Mouse (Mus musculus): ENCODE data around the gene Cntn3.
"Not testable (repeated sequence)": the region's sequence is repeated elsewhere in the genome, so short reads cannot be mapped to it uniquely, and the experiment has no call there.

Cntn3 gene

GRCm38 (mm10) chr6:102573001-102573400 lies at the start of gene Cntn3:
TSS of gene Cntn3 (minus strand) at chr6:102573101.
- not testable (repeated sequence) for DNase-seq (ENCODE audit: low spot score in 2 of 2)

DNA sequence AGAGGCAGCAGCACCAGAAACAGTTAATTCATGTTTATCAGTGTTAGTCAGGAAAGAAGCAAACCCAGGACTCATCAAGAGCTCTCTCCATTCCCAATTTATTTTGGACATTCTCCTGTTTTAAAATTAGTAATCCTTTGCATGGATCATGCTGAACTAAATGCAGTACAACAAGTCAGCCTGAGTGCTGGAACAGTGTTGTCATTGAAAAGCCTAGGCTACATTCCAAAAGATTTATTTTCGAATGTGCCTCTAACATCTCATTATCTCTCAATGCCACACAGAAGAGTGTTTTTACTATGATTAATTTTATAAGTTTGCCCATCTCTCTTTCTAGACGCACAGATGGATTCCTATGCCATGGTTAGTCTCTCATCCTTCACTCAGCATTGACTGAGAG lies 27.9 kb upstream of the Cntn3 start:
- DNase-seq (ENCODE audit: low spot score in 2 of 2): no peak

- DNase-seq (ENCODE audit: low spot score in 2 of 2): peak in 1 of 2 experiments; percentile 20
Measured at GRCm38 (mm10) chr6:102597756-102598155, 24.9 kb upstream of the Cntn3 start.

DNA sequence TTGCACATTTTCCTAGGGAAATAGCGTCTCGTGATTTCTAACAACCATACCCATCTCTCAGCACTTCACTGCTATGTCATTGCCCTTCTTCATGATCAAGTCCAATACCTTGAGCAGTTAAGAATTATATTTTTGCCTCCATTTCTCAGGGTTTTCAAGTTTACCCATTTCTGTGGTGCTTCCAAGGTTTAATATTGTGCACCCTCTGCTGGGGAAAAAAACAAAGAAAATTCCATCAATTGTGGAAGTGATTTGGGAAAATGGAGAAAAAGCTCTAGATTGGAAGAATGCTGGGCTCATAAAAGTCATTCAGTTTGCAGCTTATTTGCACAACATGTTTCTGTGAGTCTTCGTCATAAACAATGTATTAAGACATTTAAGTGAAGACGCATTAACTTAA lies 17.2 kb upstream of the Cntn3 start:
- DNase-seq (ENCODE audit: low spot score in 2 of 2): no peak

DNA sequence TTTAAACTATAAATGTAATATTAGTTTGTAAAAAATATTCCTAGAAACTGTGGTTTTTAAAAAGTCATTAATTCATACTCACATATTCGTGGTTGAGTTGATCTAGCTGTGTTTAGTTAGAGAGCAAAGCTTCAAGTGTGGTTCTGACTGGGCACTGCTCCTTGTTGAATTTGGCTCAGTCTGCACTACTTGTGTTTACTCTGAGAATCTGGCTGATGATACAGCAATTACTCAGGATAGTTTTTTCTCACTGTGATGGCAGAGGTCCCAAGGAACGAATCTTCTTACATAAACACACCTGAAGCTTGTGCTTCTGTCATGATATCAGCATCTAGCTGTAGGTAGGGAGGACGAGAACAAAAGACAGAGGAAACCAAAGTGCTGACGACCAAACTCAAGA lies 16.4 kb upstream of the Cntn3 start:
- DNase-seq (ENCODE audit: low spot score in 2 of 2): no peak

- DNase-seq (ENCODE audit: low spot score in 2 of 2): no peak
Measured at GRCm38 (mm10) chr6:102586056-102586455, 13.2 kb upstream of the Cntn3 start.

- no peak for DNase-seq (ENCODE audit: low spot score in 2 of 2)
Measured at GRCm38 (mm10) chr6:102583578-102583977, 10.7 kb upstream of the Cntn3 start.

DNA sequence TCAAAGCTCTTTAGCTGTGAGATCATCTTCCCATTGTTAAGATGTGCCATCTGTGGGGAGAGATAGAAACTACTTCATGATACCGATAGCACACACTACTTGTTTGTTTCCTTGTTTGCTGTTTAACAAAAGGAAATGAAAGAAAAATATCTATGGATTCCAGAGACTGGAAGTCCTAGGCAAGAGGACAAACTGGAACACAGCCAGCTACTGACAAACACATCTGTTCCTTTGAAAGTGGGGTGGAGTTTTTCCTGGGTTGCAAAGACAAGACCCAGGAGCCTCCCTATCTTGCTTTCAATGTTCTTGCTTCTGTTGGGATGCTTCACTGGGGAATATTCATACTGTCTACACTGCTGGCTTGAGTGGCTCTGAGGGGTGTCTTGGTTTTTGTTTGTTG lies 5.4 kb downstream of the Cntn3 start:
- DNase-seq (ENCODE audit: low spot score in 2 of 2): no peak

DNA sequence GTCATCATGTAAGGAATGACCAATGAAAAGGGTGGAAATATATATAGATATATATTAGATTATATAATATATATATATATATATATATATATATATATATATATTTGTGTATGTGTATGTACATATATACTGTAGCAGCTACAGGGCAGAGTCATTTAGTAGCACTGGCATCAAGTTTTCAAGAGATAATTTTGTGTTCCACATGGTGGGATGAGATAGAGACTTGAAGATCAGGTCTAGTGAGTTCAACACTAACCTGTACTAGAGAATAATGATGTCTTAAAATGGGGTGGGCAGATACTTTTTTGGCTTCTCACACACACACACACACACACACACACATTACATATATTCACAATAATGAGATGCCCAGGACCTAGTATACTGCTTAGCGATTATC lies 7.7 kb downstream of the Cntn3 start:
- no peak for DNase-seq (ENCODE audit: low spot score in 2 of 2)

GRCm38 (mm10) chr6:102564011-102564731 lies 8.7 kb downstream of the Cntn3 start:
- DNase-seq (ENCODE audit: low spot score in 2 of 2): peak; percentile 75

- DNase-seq (ENCODE audit: low spot score in 2 of 2): peak in 1 of 2 experiments; percentile 21
Measured at GRCm38 (mm10) chr6:102563431-102563830, 9.5 kb downstream of the Cntn3 start.

GRCm38 (mm10) chr6:102557521-102557920 lies 15.4 kb downstream of the Cntn3 start:
- DNase-seq (ENCODE audit: low spot score in 2 of 2): peak; percentile 28 to 38

DNA sequence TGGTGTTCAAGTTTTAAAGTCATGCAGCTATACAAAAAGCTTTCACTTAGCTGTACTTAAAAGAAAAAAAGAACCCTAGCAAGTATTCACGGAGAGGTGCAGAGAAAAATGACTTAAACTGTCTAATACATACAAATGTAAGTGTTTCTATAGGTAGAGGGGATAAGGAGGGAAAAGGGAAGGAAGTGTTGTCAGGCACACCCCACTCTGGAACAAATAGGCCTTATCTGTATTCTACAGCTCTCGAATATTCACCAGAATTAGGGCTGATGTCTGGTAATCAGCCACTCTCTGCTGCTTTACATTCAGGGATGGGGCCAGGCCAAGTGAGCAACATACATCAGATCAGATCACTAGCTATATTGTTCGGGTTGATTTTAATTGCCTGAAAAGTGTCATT lies 16.4 kb downstream of the Cntn3 start:
- DNase-seq (ENCODE audit: low spot score in 2 of 2): no peak

DNA sequence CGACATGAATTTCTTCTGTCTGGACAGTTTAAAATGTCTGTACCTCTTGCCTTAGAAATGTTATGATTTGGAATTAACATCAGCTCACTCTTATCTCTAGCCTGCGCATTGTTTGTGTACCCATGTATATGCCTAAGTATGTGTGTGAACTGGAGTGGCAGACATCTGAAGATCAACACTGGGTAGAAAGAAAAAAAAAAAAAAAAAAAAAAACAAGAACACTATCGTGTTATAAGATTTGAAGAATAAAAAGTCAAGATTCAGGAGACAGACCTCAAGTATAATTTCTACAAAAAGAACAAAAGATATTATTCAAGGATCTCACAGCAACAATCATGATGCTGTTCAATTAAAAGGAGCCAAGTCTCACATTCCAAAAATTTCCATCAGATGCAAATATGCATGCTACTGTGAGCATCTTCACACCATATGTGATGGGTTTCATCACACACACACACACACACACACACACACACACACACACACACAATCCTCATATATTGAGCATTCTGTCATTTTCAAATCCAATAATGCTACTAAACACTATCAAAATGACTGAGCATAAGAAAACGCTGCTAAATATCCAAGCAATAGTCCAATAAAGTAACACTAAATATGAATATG lies 17.0 kb downstream of the Cntn3 start:
- no peak for DNase-seq (ENCODE audit: low spot score in 2 of 2)

GRCm38 (mm10) chr6:102555067-102555657 lies 17.7 kb downstream of the Cntn3 start:
- no peak for DNase-seq (ENCODE audit: low spot score in 2 of 2)

DNA sequence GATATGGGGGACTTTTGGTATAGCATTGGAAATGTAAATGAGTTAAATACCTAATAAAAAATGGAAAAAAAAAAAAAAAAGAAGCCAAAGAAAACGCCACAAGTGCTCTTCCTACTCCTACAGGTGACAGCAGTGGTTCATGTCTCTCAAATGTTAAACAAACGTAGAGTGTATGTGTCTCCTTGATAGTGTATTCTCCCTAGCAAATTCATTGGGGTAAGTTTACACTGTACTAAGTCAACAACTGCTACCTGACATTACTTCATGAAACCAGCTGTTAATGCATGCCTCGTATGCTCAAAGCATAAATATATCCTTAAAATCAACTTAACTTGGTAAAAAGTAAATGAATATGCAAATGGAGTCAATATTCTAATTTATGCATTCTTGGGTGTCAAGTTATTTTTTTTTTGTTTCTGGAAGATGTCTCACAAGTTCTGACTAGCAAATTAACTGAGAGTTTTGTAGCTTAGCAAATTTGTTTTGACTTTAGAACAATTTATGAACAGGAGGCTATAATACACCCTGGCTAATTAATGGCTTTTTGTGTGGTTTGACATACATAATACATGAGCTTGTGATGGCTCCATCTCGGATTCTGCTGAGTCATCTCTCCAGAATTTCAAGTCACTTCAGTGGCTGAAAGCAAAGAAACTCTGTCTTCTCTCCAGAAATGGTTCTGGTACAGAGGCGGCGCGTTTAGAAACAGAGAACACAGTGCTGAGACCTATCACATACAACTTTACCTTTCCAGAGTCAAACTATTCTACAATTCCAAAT lies 31.1 kb downstream of the Cntn3 start:
- DNase-seq (ENCODE audit: low spot score in 2 of 2): no peak

DNA sequence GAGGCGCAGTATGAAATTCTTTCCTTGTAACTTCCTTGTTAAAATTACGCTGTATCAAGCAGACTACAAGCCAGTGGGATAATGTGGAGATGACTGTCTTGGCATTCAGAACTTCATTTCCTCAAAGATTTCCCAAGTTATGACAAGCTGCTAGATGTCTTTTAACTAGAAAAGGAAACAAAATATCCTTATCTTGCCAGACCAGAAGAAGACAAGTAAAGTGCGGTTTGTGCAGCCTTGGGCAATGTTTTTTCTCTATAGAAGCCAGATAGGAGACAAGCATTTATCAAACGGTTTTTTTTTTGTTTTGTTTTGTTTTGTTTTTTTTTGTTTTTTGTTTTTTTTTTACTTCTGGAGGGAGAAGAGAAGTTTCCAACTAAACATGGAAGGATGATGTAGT lies 37.3 kb downstream of the Cntn3 start:
- no peak for DNase-seq (ENCODE audit: low spot score in 2 of 2)

DNA sequence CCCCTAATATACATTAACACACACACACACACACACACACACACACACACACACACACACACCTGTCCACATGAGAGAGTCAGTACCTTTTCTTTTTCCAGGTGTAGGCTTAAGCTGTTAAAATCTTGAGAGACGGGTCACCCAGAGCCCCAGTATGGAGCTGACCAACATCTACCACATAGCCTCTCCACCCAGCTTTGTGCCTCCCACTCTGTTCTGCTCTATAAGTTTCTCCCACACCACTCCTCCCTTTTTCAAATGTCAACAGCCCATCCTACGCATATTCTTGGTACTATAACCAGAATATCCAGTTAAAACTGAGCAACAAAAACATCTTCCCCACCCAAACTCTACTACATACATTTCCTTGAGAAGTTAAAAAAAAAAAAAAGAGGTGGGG lies 49.9 kb downstream of the Cntn3 start:
- DNase-seq (ENCODE audit: low spot score in 2 of 2): peak in 1 of 2 experiments; percentile 10

- DNase-seq (ENCODE audit: low spot score in 2 of 2): no peak
Measured at GRCm38 (mm10) chr6:102520977-102521376, 51.9 kb downstream of the Cntn3 start.

GRCm38 (mm10) chr6:102515231-102515630 lies 57.7 kb downstream of the Cntn3 start:
- no peak for DNase-seq (ENCODE audit: low spot score in 2 of 2)

GRCm38 (mm10) chr6:102512085-102512484 lies 60.8 kb downstream of the Cntn3 start:
- no peak for DNase-seq (ENCODE audit: low spot score in 2 of 2)

DNA sequence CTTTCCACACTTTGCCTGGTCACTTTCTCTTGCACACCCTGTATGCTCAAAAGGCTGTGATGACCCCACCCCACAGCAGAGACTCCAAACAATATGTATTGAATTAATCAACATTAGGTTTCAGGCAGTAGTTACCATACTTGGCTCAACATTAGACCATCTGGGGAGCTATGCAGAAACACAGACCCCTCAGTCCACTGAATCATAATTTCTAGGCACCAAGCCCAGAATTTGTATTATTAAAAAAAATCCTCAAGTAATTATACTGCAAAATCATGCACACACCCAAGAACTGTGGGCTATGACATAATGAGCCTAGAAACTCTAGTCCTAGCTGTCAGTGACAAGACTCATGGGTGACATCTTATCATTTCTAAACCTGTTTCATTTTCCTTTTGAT lies 87.4 kb downstream of the Cntn3 start:
- DNase-seq (ENCODE audit: low spot score in 2 of 2): no peak

Measured in right cerebral cortex, adult 2 months (tissue).